Mouse (Mus musculus) hindbrain, embryonic 16.5 days (tissue): ENCODE data around the gene Nr2e3. TPM values are rescaled to one million over a fixed set of nuclear protein-coding genes. Genes with fewer than 3 reads are reported as not detected.
"Not testable (repeated sequence)": the region's sequence is repeated elsewhere in the genome, so short reads cannot be mapped to it uniquely, and the experiment has no call there.

Source experiments
- ATAC-seq: fragments of 200-750 bp; cut with Nextera tagmentation; 2 replicates; pipeline ENCODE4 v1.8.0; 2017; ENCODE audit warnings: moderate TSS enrichment, moderate library complexity
- H3K27ac ChIP-seq: fragments of 300-500 bp; sonication (generic); 2 replicates; pipeline ENCODE4 v1.5.1; 2014; ENCODE audit warnings: low read depth, mild to moderate bottlenecking, control low read depth, low read length, moderate library complexity
- H3K27me3 ChIP-seq: fragments of 300-500 bp; sonication (generic); replicated peaks from 2 replicates; pipeline ENCODE4 v1.6.1; 2014; ENCODE audit warnings: low read length; ENCODE audit not compliant: control insufficient read depth, insufficient read depth
- H3K36me3 ChIP-seq: fragments of 300-500 bp; sonication (generic); 2 replicates; pipeline ENCODE4 v1.6.1; 2014; ENCODE audit warnings: mild to moderate bottlenecking, low read length, moderate library complexity, mixed read lengths; ENCODE audit not compliant: control insufficient read depth, insufficient read depth
- H3K4me1 ChIP-seq: fragments of 300-500 bp; sonication (generic); 2 replicates; pipeline ENCODE4 v1.6.1; 2014; ENCODE audit warnings: low read depth, low read length; ENCODE audit not compliant: control insufficient read depth, insufficient read depth
- H3K4me2 ChIP-seq: fragments of 300-500 bp; sonication (generic); 2 replicates; pipeline ENCODE4 v1.6.1; 2014; ENCODE audit warnings: mild to moderate bottlenecking, low read length, control low read depth, moderate library complexity
- H3K4me3 ChIP-seq: fragments of 300-500 bp; sonication (generic); 2 replicates; pipeline ENCODE4 v1.5.1; 2014; ENCODE audit warnings: mild to moderate bottlenecking, low read length, control low read depth, moderate library complexity
- H3K9ac ChIP-seq: fragments of 300-500 bp; sonication (generic); 2 replicates; pipeline ENCODE4 v1.6.1; 2014; ENCODE audit warnings: low read depth, mild to moderate bottlenecking, control low read depth, low read length, moderate library complexity
- H3K9me3 ChIP-seq: fragments of 300-500 bp; sonication (generic); 2 replicates; pipeline ENCODE4 v1.6.1; 2014; ENCODE audit warnings: mild to moderate bottlenecking, low read length, moderate library complexity; ENCODE audit not compliant: control insufficient read depth
- WGBS: fragments of 180-500 bp; shearing (Covaris S2); extraction: QIAGEN DNeasy Blood & Tissue Kit; methylation state at CpG from one replicate; pipeline ENCODE4 v1.1.7; 2014; 5-methylcytosine and 5-hydroxymethylcytosine counted together
- polyA plus RNA-seq: library from polyadenylated mRNA; unstranded; fragments of >200 nt; fragmentation: Nextera tagmentation; extraction: Ambion mirVana; gene quantifications from 2 replicates; pipeline ENCODE4 v1.2.1, GENCODE M21; 2015

The Nr2e3 gene
- polyA plus RNA-seq, 1 experiment from 2014 or later, result not detected

- Histone ChIP-seq H3K9me3 (no peaks in the 10 kb centered on the region), H3K4me2 (no peak overlapping the region), H3K4me3 (no peak overlapping the region), H3K27me3 (no peaks in the 10 kb centered on the region), H3K9ac (no peak overlapping the region), H3K27ac (no peak overlapping the region), H3K36me3 (no peaks in the 10 kb centered on the region), H3K4me1 (no peaks in the 10 kb centered on the region)
- 54% methylated on average over 4 of the region's 4 CpGs for WGBS
- ATAC-seq, result no peak
Observed at GRCm38 (mm10) chr9:59971263-59971662, 10.8 kb upstream of the Nr2e3 start.

- Histone ChIP-seq H3K36me3 (no peaks in the 10 kb centered on the region), H3K9ac (no peak overlapping the region), H3K4me3 (no peak overlapping the region), H3K27me3 (no peaks in the 10 kb centered on the region), H3K27ac (no peak overlapping the region), H3K4me2 (no peak overlapping the region), H3K9me3 (no peaks in the 10 kb centered on the region), H3K4me1 (no peaks in the 10 kb centered on the region)
- peak; percentile 69; the same call in 1 of the 2 replicates for ATAC-seq
- 31% methylated on average over 6 of the region's 6 CpGs for WGBS
Observed at GRCm38 (mm10) chr9:59969383-59969782, 8.9 kb upstream of the Nr2e3 start.

- WGBS, result 83% methylated on average over 10 of the region's 10 CpGs
- ATAC-seq, result no peak
Observed at GRCm38 (mm10) chr9:59965046-59965445, 4.6 kb upstream of the Nr2e3 start.

GRCm38 (mm10) chr9:59964367-59964766 is 3.9 kb upstream of the Nr2e3 start:
- no peak overlapping the region for H3K9ac ChIP-seq
- no peak for ATAC-seq
- no peak overlapping the region for H3K4me3 ChIP-seq
- H3K4me2 ChIP-seq, result no peak overlapping the region
- no peaks in the 10 kb centered on the region for H3K27me3 ChIP-seq
- no peaks in the 10 kb centered on the region for H3K36me3 ChIP-seq
- 59% methylated on average over 3 of the region's 3 CpGs for WGBS
- no peak overlapping the region for H3K27ac ChIP-seq
- no peaks in the 10 kb centered on the region for H3K9me3 ChIP-seq
- peaks cover 2% of the 10 kb centered on the region; the same call in 1 of the 2 replicates for H3K4me1 ChIP-seq

More at GRCm38 (mm10) chr9:59965046-59965445, 4.6 kb upstream of the Nr2e3 start:
- Histone ChIP-seq H3K36me3 (no peaks in the 10 kb centered on the region), H3K9me3 (no peaks in the 10 kb centered on the region), H3K27me3 (no peaks in the 10 kb centered on the region), H3K4me1 (peaks cover 2% of the 10 kb centered on the region; the same call in 1 of the 2 replicates), H3K4me2 (no peak overlapping the region), H3K9ac (no peak overlapping the region), H3K27ac (no peak overlapping the region), H3K4me3 (no peak overlapping the region)

GRCm38 (mm10) chr9:59961201-59961955 is 919 bp upstream of the Nr2e3 start:
- peaks cover 2% of the 10 kb centered on the region; the same call in 1 of the 2 replicates for H3K4me1 ChIP-seq
- WGBS, result 60% methylated on average over 14 of the region's 14 CpGs
- H3K9me3 ChIP-seq, result no peaks in the 10 kb centered on the region
- no peak for ATAC-seq
- H3K36me3 ChIP-seq, result no peaks in the 10 kb centered on the region
- H3K4me3 ChIP-seq, result no peak overlapping the region
- no peak overlapping the region for H3K27ac ChIP-seq
- no peaks in the 10 kb centered on the region for H3K27me3 ChIP-seq
- H3K9ac ChIP-seq, result no peak overlapping the region; the same call in 1 of the 2 replicates
- H3K4me2 ChIP-seq, result no peak overlapping the region

- 3% methylated on average over 8 of the region's 8 CpGs for WGBS
- peak; percentile 63 for ATAC-seq
Observed at GRCm38 (mm10) chr9:59959276-59959675, 1.2 kb downstream of the Nr2e3 start.

GRCm38 (mm10) chr9:59958115-59958514 is 2.3 kb downstream of the Nr2e3 start:
- H3K27ac ChIP-seq, H3K4me3 ChIP-seq, ATAC-seq, H3K27me3 ChIP-seq, H3K36me3 ChIP-seq, H3K9me3 ChIP-seq, H3K4me2 ChIP-seq, H3K9ac ChIP-seq, H3K4me1 ChIP-seq: not testable (repeated sequence)
- 58% methylated on average over 1 of the region's 1 CpGs for WGBS

More at GRCm38 (mm10) chr9:59959276-59959675, 1.2 kb downstream of the Nr2e3 start:
- no peak overlapping the region for H3K9ac ChIP-seq
- no peak overlapping the region for H3K27ac ChIP-seq
- peaks cover 2% of the 10 kb centered on the region; the same call in 1 of the 2 replicates for H3K4me1 ChIP-seq
- no peak overlapping the region for H3K4me3 ChIP-seq
- no peaks in the 10 kb centered on the region for H3K9me3 ChIP-seq
- H3K36me3 ChIP-seq, result no peaks in the 10 kb centered on the region
- H3K4me2 ChIP-seq, result no peak overlapping the region
- no peaks in the 10 kb centered on the region for H3K27me3 ChIP-seq

- 51% methylated on average over 6 of the region's 6 CpGs for WGBS
- ATAC-seq, result no peak
Observed at GRCm38 (mm10) chr9:59956496-59956895, 4.0 kb downstream of the Nr2e3 start.

GRCm38 (mm10) chr9:59955692-59956091 is 4.8 kb downstream of the Nr2e3 start:
- no peak overlapping the region for H3K4me2 ChIP-seq
- H3K4me3 ChIP-seq, result no peak overlapping the region
- H3K9ac ChIP-seq, result no peak overlapping the region
- 63% methylated on average over 6 of the region's 6 CpGs for WGBS
- H3K27ac ChIP-seq, result no peak overlapping the region
- H3K4me1 ChIP-seq, result no peaks in the 10 kb centered on the region
- H3K36me3 ChIP-seq, result no peaks in the 10 kb centered on the region
- no peak for ATAC-seq
- H3K9me3 ChIP-seq, result no peaks in the 10 kb centered on the region
- no peaks in the 10 kb centered on the region for H3K27me3 ChIP-seq

More at GRCm38 (mm10) chr9:59956496-59956895, 4.0 kb downstream of the Nr2e3 start:
- H3K4me3 ChIP-seq, result no peak overlapping the region
- H3K9me3 ChIP-seq, result no peaks in the 10 kb centered on the region
- no peak overlapping the region for H3K4me2 ChIP-seq
- H3K9ac ChIP-seq, result no peak overlapping the region
- H3K27ac ChIP-seq, result no peak overlapping the region
- H3K27me3 ChIP-seq, result no peaks in the 10 kb centered on the region
- H3K36me3 ChIP-seq, result no peaks in the 10 kb centered on the region
- H3K4me1 ChIP-seq, result peaks cover 2% of the 10 kb centered on the region; the same call in 1 of the 2 replicates
